Mouse (Mus musculus): ENCODE results near the gene Furin. TPM values are rescaled to one million over a fixed set of nuclear protein-coding genes. Genes with fewer than 3 reads are reported as not detected.

Furin gene
- total RNA-seq (2021): 10 to 100 TPM; 44.8 TPM

DNA sequence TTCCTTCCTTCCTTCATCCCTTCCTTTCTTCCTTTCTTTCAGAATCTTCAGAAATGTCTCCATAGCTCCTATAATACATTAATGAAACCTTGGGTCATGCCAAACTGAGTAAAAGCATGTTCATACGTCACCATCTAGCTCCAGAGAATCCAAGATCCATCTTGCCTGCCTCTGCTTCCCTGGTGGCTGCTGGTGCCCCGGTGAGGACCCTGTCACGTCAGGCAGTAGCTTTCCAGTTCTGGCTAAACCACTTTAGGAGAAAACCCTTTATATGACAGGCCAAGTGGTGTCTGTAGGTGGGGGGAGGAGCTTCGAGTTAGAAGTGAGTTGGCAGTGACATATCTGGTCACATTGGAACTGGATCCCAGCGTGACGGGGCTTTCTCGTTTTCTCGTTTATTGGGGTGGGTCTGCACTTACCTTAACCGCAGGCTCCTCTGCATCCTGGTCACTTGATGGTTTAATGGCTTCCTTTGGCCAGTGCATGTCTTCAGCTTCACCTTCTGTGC, at the start of gene Furin:
TSS of gene Furin (minus strand) at position 249 of the 508 bp plus-strand sequence.
- intact Hi-C loops (cut with DNase I): no loop called here
- no peak for DNase-seq (ENCODE audit: extremely low spot score in 1 of 2, low spot score in 2 of 2)

- intact Hi-C loops (cut with DNase I): loop anchor here (5.0 kb wide), 1 partner anchor 52 kb away; no protein-coding TSS in a partner anchor
- DNase-seq (ENCODE audit: extremely low spot score in 1 of 2, low spot score in 2 of 2): no peak
Measured at GRCm38 (mm10) chr7:80454786-80455185, 49.5 kb upstream of the Furin start.

DNA sequence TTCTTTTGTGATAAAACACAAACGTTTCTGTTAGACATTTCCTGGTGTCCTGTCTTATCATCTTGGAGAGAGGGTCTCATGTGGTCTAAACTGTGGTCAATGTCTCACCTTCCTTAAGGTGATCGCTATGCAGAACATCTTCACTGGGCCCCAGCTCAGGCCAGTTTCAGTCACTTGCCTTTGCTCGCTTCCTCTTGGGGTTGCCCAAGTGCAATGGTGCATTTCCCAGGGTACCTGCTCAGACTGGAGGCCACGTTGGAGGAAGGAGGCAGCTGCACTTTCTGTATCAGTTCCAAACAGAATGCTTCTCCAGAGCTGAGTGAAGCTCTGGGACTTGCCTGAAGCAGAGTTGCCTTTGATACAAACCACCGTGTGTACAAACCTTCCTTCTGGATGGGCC, 48.8 kb upstream of the Furin start:
- DNase-seq (ENCODE audit: extremely low spot score in 1 of 2, low spot score in 2 of 2): no peak
- intact Hi-C loops (cut with DNase I): no loop called here

- DNase-seq (ENCODE audit: extremely low spot score in 1 of 2, low spot score in 2 of 2): no peak
- intact Hi-C loops (cut with DNase I): no loop called here
Measured at GRCm38 (mm10) chr7:80453121-80453520, 47.9 kb upstream of the Furin start.

DNA sequence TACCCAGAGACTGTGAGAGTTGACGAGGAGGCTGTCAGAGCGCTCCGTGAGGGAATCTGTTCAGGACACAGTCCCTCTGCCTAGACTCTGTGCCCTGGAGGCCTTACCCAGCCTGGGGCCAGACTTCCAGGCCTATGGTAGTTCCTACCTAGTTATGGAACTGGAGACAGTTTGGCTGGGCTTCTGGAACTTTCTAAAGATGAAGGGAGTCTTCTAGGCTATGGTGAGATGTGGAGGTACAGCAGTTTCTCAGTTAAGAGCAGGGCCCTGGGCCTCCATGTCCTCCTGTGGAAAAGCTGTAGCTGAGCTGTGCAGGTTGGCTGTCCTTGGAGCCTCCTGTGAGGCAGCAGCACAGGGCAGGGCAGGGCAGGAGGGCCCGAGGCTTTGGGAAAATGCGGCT, 47.0 kb upstream of the Furin start:
- DNase-seq (ENCODE audit: extremely low spot score in 1 of 2, low spot score in 2 of 2): no peak
- intact Hi-C loops (cut with DNase I): no loop called here

DNA sequence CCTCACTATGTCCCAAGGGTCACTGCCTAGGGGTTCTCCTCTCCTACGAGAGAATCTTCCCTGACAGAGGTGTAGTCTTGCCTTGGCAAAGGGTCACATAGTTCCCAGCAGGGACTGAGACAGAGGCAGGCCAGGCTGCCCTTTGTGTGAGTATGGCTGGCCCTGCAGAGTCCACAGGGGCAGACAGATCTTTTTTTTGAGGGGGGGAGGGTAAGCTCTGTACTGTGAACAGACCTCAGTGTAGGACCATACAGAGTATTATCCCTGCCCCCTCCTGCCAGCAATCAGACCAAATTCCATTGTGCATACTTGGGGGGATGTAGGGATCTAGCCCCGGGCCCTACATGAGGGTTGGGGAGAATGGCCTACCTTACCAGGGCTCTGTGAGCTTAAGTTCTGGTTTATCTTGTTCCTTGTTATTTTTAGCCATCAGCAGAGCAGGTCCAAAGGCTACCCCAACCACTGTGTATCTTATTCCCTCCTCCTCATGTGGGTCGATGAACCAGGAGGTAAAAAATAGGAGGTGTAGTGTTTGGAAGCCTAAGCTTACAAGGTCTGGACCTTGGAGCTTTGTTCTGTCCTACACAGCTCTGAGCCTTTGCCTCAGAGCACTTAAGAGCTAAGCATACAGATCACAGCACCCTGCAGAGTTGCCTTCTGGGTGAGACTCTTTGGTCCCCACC, 46.5 kb upstream of the Furin start:
- no peak for DNase-seq (ENCODE audit: extremely low spot score in 1 of 2, low spot score in 2 of 2)
- intact Hi-C loops (cut with DNase I): no loop called here

- no peak for DNase-seq (ENCODE audit: extremely low spot score in 1 of 2, low spot score in 2 of 2)
- intact Hi-C loops (cut with DNase I): no loop called here
Measured at GRCm38 (mm10) chr7:80450354-80450753, 45.1 kb upstream of the Furin start.

DNA sequence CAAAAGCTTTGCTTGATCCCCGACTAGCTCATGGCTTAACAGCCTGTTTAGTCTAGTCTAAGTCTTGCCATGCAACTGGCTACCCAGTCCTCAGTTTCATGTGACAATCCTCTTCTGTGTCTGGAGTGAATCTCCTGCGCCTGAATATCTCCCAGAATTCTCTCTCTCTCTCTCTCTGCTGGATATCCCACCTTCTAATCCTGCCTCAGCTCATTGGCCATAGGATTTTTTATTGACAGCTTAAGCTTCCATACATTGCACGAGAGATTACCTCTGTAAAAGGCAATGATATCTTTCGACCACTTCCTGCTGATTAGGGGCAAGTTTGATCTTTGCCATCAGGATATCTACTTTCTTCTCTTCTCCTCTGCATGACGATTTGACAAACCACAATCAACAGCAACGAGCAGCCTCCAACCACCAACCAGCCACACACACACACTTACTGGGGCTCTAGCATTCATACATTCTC, 44.4 kb upstream of the Furin start:
- intact Hi-C loops (cut with DNase I): no loop called here

GRCm38 (mm10) chr7:80447336-80447735, 42.1 kb upstream of the Furin start:
- intact Hi-C loops (cut with DNase I): no loop called here

More for the DNA sequence above, 44.4 kb upstream of the Furin start:
- DNase-seq (ENCODE audit: extremely low spot score in 1 of 2, low spot score in 2 of 2): no peak

GRCm38 (mm10) chr7:80446221-80446878, 41.1 kb upstream of the Furin start:
- no peak for DNase-seq (ENCODE audit: extremely low spot score in 1 of 2, low spot score in 2 of 2)
- intact Hi-C loops (cut with DNase I): no loop called here

More at GRCm38 (mm10) chr7:80447336-80447735, 42.1 kb upstream of the Furin start:
- no peak for DNase-seq (ENCODE audit: extremely low spot score in 1 of 2, low spot score in 2 of 2)

GRCm38 (mm10) chr7:80445492-80445891, 40.3 kb upstream of the Furin start:
- DNase-seq (ENCODE audit: extremely low spot score in 1 of 2, low spot score in 2 of 2): no peak
- intact Hi-C loops (cut with DNase I): no loop called here

- intact Hi-C loops (cut with DNase I): no loop called here
- DNase-seq (ENCODE audit: extremely low spot score in 1 of 2, low spot score in 2 of 2): no peak
Measured at GRCm38 (mm10) chr7:80444401-80445249, 39.4 kb upstream of the Furin start.

DNA sequence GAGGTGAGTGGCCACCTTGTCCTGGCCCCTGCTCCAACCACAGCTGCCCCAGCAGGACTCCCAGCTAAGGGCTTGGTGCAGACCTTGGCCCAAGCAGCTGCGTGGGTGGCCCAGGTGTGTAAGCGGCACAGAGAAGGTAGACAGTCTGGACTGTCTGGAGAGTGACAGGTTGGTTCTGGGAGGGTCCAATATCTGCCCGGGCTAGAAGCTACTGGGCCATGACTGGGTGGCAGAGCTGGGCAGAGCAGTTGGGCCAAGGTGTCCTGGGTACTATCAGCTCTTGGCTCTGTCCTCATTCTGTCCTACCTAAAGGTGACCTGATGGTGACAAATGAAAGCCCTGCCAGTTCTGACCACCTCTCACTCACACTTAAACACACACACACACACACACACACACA, 37.9 kb upstream of the Furin start:
- intact Hi-C loops (cut with DNase I): no loop called here
- DNase-seq (ENCODE audit: extremely low spot score in 1 of 2, low spot score in 2 of 2): no peak

- intact Hi-C loops (cut with DNase I): no loop called here
- peak in 1 of 2 experiments; percentile 34 for DNase-seq (ENCODE audit: extremely low spot score in 1 of 2, low spot score in 2 of 2)
Measured at GRCm38 (mm10) chr7:80441986-80442904, 37.0 kb upstream of the Furin start.

- intact Hi-C loops (cut with DNase I): no loop called here
- DNase-seq (ENCODE audit: extremely low spot score in 1 of 2, low spot score in 2 of 2): no peak
Measured at GRCm38 (mm10) chr7:80440685-80441084, 35.4 kb upstream of the Furin start.

- peak in 1 of 2 experiments; percentile 46 for DNase-seq (ENCODE audit: extremely low spot score in 1 of 2, low spot score in 2 of 2)
- intact Hi-C loops (cut with DNase I): no loop called here
Measured at GRCm38 (mm10) chr7:80439789-80440488, 34.7 kb upstream of the Furin start.

DNA sequence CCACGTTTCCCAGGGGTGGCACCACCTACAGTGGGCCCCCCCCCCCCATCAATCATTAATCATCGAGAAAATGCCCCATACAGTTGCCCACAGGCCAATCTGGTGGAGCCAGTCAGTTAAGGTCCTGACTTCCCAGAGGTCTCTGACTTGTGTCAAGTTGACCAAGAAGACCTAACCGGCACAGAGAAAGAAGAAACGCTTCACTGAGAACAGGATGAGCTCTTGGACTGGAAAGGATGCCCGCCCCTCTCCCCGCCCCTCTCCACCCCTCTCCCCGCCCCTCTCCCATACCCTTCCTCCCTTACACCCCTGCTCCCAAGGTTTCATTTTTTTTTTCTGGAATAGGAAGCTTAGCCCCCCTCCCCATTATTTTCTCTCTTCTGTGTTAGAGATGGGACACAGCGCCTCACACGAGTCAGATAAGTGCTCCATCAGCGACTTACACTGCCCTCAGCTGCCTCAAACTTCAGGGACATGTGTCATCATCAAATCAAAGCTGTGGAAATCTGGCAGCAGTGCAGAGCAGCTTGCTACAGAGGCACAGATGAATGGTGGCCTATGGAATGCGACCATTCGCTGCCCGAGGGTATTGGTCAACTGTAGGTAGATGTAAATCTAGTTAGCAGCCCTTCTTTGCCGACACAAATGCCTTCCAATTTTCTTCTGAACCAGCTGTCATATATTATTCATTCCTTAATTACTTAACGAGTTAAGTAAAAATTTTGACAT, 34.0 kb upstream of the Furin start:
- intact Hi-C loops (cut with DNase I): no loop called here
- no peak for DNase-seq (ENCODE audit: extremely low spot score in 1 of 2, low spot score in 2 of 2)

All from left cerebral cortex, postnatal 10 days (tissue).